Mouse (Mus musculus) lung, postnatal 25 days (tissue): ENCODE data around the gene Acot4.
"Not testable (repeated sequence)": the region's sequence is repeated elsewhere in the genome, so short reads cannot be mapped to it uniquely, and the experiment has no call there.

Source experiments
- DNase-seq: peaks from one replicate; pipeline ENCODE4 v3.0.0; 2022; ENCODE audit warnings: low spot score

Acot4 gene

GRCm38 (mm10) chr12:84077371-84077990 lies 39.3 kb downstream of the Acot4 start:
- no peak for DNase-seq

GRCm38 (mm10) chr12:84083842-84084241 lies 45.7 kb downstream of the Acot4 start:
- no peak for DNase-seq

- no peak for DNase-seq
Measured at GRCm38 (mm10) chr12:84084581-84084980, 46.4 kb downstream of the Acot4 start.

DNA sequence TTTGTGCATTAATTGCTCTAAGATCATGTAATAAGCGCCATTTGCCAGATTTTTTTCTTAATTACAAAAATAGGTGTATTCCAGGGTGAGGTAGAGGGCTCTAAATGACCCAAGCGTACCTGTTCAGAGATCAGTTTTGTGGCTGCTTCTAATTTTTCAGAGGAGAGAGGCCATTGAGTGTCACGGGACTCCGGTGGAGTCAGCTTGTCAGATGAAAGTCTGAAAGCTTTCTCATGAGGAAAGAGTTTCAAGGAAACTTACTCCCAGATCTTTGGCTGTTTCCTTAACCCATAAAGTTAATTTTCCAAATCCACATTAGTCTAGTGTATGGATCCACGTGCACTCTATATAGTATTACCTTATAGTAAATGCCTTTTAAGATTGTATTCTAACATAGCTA lies 56.5 kb downstream of the Acot4 start:
- not testable (repeated sequence) for DNase-seq
